Mouse (Mus musculus): ENCODE measurements around the gene Syne2. TPM values are rescaled to one million over a fixed set of nuclear protein-coding genes. Genes with fewer than 3 reads are reported as not detected.

Gene Syne2
- total RNA-seq, 4 experiments from 2014 or later: 23.3 to 28.4 (median 24.6) TPM

DNA sequence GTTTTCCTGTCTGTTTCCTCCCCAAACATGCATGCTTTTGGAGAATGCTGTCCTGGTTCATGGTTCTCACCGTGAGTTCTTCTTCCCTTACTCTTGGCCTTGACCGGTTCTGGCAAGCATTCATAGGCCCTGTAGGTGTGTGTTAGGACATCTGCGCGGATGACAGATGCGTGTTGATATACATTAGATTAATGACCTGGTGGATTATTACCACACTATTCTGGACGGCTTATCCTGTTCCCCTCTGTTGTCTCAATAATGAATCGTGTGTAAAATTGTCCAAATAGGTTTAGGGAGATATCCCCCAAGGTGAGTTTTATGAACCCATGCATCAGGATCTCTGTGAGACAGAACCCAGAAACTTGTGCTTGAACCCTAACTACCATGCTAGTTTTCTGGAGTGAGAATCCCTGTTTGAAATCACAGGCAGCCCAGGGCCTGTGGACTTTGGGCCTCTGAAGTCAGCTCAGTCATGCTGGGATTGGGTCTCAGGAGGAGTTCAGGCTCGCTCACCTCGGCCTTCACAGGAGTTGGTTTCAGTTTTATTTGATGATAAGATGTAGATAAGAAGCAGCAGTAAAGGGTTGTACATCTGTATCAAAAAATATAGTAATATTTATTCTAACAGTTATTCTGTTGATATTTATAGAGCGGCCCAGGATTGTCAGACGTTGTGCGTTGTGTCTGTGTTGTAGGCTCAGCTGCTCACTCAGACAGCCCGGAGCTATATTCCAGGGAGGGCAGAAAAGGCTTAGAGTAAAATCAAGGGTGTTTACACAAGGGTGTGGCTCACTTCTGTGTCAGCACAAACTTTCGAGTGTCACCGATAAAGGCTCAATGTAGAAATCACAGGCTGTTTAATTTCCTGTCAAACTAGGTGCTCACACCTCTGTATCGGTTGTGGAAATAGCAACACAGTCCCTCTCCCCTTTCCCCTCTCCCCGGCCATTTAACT lies 48.8 kb downstream of the Syne2 start:
- DNase-seq (ENCODE audit: low spot score in 2 of 2): no peak

DNA sequence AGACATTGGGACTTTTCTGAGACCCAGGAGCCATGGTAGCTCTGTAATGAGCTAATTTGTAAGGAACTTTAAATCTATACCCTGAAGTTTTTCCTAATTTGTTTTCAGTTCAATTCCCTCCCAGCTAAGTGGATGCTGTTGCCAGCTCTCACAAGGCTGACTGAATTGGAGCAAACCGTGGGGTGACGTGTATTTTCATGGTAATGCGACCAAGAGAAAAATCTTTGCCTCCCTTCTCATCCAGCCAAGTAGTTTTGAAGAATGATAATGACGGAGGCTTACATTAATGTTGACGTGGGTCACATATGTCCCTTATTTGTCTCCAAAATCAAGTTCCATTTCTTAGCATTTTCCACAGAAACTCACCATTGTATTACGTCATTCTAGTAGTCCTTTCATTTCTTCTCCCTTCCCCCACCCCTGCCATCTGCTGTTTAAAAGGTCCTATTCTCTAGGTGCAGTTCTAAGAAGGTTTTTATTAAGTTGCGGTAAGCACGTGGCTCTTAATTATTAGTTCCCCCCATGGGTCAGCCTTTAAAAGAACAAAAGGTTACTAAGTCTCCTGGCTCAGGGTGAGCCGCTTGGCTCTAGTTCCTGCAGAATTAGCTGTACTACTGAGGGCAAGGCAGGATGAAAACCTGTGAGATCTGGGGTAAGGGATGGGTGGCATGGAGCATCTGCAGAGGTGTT lies 55.8 kb downstream of the Syne2 start:
- DNase-seq (ENCODE audit: low spot score in 2 of 2): no peak

DNA sequence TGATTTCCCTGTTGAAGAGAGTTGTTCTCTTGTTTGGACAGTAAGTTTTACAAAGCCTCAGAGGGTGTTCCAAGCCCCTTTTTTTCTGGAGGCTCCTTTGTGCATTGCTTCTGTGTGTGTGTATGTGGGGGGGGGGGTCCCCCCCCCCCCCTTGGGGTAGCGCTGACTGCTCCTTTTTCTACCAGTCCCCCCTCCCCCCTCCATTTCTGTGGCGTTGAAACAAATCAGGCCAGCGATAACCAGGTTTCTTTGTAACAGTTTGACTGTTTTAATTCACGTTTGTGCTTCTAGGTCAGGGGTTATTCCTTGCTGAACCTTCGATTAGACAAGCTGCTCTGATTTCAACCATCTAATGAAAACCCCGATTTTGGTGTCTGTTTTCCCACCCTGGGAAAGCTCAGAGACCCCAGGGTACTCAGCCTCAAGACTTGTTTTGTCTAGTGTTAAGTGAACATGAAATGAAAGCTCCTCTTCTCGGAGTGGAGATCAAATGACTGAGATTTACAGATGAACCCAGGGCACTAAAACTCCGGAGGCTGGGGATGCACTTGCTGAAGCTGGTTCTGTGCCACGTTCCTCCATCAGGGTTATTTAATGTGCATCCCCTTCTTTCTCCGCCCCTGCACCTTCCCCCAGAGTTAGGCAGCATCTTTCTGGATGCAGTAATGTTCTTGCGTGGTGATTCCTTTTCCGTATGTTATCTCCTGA lies 56.5 kb downstream of the Syne2 start:
- DNase-seq (ENCODE audit: low spot score in 2 of 2): no peak

DNA sequence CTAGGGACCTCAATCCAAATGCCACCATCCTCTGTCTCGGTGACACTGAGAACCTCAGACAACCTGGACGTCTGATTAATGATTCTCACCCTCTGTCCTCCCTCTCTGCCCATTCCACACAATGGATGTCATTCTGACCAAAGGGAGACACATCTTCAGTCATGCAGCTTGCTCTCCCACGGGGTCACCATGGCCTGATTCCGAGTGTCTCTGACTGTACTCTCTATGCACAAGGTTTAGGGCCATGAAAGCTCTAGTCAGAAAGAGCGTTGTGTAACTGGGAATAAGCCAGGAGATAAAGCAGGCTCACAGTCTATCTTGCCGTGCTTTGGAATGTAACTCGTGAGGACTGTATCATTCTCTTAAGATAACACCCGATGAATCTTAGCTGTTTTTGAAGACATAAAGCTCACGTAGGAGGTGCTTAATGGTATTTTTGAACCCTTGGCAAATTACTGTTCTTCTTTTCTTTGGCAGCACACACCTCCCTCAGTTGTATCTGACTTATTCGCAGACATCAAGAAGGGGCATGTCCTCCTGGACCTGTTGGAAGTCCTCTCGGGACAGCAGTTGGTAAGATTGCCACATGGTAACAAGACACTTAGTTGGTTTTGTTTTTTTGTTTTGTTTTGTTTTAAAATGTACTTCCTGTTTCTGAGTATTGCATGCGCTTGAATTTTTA lies 61.8 kb downstream of the Syne2 start:
- DNase-seq (ENCODE audit: low spot score in 2 of 2): no peak

DNA sequence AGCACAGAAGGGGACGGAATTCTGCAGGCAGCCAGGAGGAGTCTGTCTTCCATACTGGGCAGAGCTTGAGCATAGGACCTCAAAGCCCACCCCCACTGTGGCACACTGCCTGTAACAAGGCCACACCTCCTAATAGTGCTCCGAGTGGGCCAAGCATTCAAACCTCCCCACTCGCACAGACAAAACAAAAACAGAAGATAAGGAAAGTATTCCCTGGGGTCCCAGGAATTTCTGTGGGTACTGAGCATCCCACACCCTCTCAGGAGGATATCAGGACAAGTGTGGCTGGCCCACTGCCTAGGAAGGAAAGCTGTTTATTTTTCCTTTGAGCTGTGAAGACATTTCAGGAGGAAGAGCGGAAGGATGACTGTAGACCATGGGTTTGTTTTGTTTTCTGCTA lies 63.6 kb downstream of the Syne2 start:
- no peak for DNase-seq (ENCODE audit: low spot score in 2 of 2)

DNA sequence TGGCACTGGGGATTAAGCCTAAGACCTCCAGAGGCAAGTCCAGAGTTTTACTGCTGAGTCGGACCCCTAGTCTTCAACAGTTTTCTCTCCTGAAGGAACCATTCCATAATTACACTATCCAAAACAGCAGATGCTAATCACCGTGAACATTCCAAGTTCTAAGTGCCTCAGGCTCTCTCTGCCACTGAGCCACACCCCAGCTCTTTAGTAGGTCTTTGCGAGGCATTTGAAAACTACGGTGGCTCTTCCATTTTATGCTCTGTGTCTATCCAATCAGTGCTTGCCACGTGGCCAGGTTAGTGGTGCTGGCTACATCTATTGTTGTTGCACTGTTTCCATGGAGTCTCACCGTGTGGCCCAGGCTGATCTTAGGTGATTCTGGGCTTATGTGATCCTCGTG lies 68.2 kb downstream of the Syne2 start:
- DNase-seq (ENCODE audit: low spot score in 2 of 2): no peak

DNA sequence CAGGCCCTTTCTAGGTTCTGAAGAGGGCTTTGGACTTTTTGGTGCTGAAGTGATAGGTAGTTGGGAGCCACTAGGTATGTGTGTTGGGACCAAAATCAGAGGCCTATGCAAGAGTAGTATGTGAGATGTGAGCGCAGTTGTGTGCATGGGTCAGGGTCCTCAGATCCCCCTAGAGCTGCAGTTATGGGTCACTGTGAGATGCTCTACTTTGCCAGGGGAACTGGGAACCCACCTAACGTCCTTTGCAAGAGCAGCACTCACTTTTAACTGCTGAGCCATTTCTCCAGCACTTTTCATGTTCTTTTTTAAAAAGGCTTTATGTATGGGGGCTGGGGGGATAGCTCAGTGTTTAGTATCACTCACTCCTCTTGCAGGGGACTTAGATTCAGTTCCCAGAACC lies 69.0 kb downstream of the Syne2 start:
- no peak for DNase-seq (ENCODE audit: low spot score in 2 of 2)

- no peak for DNase-seq (ENCODE audit: low spot score in 2 of 2)
Measured at GRCm38 (mm10) chr12:75888721-75889120, 70.8 kb downstream of the Syne2 start.

DNA sequence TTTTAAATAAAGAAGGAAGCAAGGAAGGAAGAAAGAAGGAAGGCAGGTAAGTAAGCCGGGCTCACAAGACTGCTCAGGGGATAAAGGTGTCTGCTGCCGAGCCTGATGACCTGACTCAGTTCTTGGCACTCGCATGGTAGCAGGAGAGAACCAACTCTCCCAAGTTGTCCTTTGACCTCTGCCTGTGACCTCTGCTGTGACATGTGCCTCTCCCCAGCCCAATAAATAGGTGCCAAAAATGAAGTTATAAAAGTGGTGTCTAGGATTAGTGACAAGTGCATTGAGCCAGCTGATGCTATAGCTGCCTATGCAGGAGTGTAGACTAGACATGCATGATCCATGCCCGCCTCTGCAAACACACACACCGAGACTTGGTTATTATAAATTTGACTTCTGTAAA lies 73.3 kb downstream of the Syne2 start:
- no peak for DNase-seq (ENCODE audit: low spot score in 2 of 2)

GRCm38 (mm10) chr12:75893392-75893791 lies 75.5 kb downstream of the Syne2 start:
- no peak for DNase-seq (ENCODE audit: low spot score in 2 of 2)

DNA sequence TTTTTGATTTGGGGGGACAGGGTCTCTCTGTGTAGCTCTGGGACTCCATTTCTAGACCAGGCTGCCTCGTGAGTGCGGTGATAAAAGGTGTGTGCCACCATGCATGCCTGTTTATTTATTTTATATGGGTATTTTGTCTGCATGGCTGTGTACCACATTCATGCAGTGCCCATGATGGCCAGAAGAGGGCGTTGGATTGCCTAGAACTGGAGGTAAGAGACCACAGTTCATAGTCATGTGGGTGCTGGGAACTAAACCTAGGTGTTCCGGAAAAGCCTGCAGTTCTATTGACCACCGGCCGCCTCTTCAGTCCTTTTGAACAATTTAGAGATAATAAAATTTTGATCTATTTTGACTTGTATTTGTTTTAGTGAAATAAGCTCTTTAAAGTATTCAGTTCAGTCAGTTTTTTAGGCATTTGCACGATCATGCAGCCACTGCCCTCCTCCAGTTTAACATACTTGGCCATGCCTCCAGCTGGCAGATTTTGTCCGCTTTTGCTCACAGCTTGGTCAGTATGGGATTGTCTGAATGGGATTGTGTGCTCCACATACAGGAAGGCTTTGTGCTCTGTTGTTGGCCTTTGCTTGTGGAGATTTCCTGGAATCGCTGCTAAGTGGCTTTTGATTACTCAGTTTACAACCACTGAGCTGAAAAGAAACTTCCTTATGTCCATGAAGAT lies 76.5 kb downstream of the Syne2 start:
- DNase-seq (ENCODE audit: low spot score in 2 of 2): no peak

DNA sequence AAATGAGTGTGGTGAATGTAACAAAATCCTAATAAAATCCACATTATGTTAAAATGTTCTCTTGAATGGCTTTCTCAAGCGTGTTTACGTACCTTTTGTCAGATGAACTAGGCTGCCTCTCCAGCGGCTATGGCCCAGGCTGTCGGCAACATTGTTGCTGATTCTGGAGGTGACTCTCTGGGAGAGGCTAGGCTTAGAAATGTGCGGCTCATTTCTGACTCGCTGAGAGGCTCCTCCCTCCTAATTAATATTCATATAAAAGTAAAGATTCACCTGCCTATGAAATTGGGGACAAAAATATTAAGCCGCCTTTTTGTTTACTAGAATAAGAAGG lies 77.0 kb downstream of the Syne2 start:
- DNase-seq (ENCODE audit: low spot score in 2 of 2): no peak

GRCm38 (mm10) chr12:75897793-75898192 lies 79.9 kb downstream of the Syne2 start:
- no peak for DNase-seq (ENCODE audit: low spot score in 2 of 2)

- DNase-seq (ENCODE audit: low spot score in 2 of 2): no peak
Measured at GRCm38 (mm10) chr12:75901721-75902120, 83.8 kb downstream of the Syne2 start.

- DNase-seq (ENCODE audit: low spot score in 2 of 2): no peak
Measured at GRCm38 (mm10) chr12:75904068-75904467, 86.1 kb downstream of the Syne2 start.

GRCm38 (mm10) chr12:75905304-75905703 lies 87.4 kb downstream of the Syne2 start:
- DNase-seq (ENCODE audit: low spot score in 2 of 2): no peak

DNA sequence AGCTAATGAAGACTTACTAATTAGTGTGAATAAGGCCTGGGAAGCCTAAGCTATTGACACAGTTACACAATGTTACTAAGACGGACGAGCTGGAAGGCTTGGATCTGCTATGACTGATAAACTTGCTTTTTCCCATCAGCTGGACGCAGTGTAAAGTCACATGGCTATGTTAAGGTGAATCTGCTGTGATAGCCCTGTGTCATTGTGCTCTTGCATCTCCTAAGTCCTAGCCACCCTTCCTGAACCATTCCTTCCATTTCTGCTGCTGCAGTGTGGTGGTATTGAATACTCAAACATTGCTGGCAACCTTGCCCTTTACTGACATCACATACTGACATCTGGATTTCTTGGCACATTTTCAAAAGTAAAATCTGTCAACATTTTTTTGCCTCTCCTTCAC lies 90.5 kb downstream of the Syne2 start:
- DNase-seq (ENCODE audit: low spot score in 2 of 2): no peak

GRCm38 (mm10) chr12:75915694-75916093 lies 97.8 kb downstream of the Syne2 start:
- DNase-seq (ENCODE audit: low spot score in 2 of 2): no peak

DNA sequence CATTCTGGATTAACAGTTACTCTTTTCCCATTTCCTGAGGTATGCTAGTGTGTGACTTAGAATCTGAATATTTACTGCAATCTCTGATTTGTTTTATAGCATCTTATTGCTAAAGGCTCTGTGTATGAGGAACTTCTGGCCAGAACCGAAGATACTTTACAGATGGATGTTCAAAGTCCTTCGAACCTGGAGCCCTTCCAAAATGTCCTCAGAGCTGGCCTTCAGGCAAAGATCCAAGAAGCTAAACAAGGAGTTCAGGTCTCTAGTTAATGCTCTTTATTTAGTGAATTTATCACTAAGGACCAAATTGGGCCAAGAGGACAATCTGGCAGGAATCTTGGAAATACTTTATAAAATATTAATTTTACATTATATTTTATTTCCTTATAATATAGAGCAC lies 100.5 kb downstream of the Syne2 start:
- no peak for DNase-seq (ENCODE audit: low spot score in 2 of 2)

- peak; percentile 26 to 55 for DNase-seq (ENCODE audit: low spot score in 2 of 2)
Measured at GRCm38 (mm10) chr12:75918914-75919313, 101.0 kb downstream of the Syne2 start.

DNA sequence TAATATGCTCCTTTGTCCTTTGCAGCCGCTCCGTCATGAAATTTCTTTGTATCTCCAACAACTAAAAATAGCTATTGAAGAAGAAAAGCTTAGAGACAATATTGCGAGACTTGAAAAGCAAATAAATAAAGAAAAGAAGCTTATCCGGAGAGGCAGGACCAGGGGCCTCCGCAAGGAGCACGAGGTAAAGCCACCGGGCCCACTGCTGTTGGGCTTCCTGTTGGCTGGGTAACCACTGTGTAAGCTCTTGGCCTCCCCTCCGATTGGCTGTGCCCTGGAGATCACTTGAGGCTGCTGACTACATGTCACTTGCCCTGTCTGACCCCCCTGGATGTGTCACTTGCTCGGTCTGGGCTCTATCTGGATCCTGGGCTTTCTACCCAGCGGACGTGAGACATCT lies 105.0 kb downstream of the Syne2 start:
- no peak for DNase-seq (ENCODE audit: low spot score in 2 of 2)
